Mouse (Mus musculus) inflammation-experienced regulatory T-cells, adult 6 months (primary cell): Measurements from ENCODE around the gene Galnt10. TPM values are rescaled to one million over a fixed set of nuclear protein-coding genes. Genes with fewer than 3 reads are reported as not detected.
A peak's percentile ranks its signal among the peaks of the same experiment; 100 is the strongest.

Experiments
- ATAC-seq: one replicate; pipeline ENCODE4 v1.8.0; 2017
- polyA plus RNA-seq, 3 experiments: library from polyadenylated mRNA; unstranded; fragments of 100-300 nt; shearing (Covaris generic); gene quantifications; one replicate each; pipeline ENCODE4 v1.2.1; 2017

Galnt10 gene
- polyA plus RNA-seq, 3 experiments from 2014 or later, result 2.8 to 5.2 (median 4.6) TPM

DNA sequence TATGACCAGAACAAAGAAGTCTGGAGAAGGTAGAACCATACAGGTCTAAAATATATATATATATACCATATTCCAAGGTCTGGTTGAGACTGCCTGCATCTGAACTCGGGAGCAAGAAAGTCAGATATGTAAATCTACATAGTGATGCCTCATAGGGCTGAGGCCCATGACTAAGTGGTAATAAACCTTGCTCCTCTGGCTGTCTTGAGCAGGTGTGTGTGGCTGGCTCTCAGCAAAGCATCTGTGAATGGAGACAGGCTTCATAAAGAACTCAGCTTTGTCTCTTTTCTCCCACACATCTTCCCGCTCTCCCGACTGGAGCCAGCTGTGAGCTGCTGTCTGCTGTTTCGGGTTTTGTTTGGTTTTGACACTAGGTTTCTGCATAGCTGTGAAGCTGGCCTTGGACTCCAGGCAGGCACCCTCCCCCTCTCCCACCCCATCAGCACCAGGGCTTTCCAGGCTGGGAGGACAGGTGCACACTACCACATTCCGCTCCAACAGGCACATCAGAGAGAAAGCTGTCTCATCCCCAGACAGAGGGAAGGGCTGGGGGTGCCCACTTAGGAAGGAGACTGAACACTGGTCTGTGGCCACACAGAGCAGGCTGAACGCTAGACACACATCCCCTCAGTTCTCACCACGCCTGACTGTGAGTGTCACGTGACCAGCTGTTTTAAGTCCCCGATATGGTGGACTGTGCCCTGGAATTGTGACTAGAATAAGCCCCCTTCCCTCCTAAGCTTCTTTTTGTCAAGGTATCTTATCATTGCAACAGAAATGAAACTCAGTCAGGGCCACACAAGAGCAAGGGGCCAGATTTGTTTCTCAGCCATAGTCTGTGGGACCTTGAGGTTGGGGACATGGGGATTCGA is 87.4 kb downstream of the Galnt10 start:
- ATAC-seq, result no peak

DNA sequence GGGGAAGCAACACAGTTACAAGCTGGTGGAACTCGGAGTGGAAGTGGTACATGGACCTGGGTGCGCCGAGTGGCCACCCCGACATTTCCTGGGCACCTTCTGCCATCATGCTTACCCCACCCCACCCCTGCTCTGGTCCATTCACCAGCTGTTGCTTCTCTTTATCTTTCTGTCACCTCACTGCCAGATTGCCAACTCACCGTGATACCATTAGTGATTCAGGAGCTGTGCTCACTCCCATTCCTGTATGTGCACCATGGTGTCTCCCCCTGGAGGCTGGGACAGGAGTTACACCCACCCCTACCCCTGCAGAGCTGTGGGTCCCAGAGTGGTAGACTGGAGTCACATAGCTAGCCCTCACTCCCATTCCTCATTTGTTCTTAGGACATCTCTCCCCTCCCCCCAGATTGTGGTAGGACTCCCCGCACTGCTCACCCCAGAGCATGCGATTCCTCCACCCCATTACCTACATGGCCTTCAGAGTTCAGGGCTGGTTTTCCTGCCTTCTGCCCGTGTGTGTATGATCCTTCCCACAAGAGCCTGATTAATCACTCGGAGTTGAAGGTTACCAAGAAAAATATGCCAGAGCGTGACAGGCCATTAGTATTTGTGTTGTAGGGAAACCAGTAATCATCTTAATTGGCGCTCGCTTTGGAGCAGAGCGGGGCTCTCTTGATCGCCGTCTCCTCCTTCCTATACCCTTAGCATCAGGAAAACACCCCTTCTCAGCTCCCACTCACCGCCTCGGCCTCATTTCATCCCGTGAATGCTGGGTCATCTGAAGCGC is 102.2 kb downstream of the Galnt10 start:
- no peak for ATAC-seq

DNA sequence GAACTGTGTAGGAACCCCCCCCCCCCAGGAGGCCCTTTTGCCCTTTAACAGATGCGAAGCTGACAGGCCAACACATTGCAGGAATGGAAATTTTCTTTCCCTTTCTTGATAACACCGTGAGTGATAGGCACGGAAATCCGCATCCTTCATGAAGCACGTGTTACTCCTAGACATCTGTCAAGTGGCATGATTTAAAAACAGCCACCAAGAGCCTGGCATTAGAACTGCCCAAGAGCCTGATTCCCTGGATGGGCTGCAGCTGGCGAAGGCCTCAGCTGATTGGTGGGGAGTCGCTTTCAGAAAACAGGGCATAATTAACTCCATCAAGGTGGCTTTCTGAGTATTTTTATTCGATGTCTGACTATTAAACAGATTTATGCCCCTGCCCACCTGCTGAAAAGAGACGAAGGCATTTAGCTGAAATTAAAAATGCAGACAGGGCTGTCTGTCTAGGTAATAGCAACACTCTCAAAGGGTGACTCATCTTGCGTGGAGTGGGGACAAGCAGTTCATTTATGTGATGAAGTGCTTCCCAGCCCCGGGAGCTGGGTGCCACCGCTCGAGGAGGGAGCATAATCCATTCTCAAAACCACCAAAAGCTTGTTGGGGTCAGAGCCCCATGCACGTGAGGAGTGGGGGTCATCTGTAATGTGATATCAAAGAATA is 108.4 kb downstream of the Galnt10 start:
- ATAC-seq, result no peak

DNA sequence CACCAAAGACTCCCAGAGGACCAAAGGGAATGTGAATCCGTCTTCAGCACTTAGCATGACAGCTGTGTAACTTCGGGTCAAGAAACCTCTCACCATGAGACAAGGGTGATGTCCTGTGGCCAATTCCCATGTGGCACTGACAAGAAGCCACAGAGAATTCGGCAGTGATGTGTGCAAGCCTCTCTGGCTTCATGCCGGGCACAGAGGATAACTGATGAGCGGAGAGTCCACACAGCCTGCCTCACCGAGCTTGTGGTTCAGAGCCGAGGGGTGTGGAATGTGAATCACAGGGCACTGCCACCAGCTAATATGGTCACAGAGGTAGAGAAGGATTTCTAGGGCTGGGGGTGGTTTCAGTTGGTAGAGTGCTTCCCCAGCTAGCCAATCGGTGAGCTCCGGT is 113.4 kb downstream of the Galnt10 start:
- no peak for ATAC-seq

DNA sequence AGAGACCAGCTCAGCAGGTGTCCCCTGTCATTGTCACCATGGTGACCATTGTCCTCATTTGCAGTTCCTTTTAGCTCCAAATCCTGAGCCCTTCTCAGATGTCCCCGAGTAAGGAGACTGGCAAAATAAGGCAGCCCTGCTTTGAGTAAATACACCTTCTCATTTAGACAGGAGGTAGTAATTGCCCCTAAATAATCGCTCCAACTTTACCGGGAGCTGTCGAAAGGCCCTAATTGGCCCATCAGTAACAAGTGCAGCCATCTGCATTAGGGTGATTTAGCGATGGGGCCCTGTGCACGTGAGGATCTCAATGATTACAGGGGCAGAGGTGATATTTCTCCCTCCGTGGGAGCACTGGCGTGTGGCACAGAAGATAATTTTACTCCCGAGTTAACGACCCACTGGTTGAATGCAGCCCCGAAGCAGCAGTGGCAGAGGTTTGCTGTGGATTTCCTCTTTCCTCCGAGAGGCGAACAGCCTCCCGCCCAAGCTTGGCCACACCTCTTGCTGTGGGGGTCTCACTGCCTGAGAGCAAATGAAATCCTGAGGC is 115.3 kb downstream of the Galnt10 start:
- ATAC-seq, result no peak

DNA sequence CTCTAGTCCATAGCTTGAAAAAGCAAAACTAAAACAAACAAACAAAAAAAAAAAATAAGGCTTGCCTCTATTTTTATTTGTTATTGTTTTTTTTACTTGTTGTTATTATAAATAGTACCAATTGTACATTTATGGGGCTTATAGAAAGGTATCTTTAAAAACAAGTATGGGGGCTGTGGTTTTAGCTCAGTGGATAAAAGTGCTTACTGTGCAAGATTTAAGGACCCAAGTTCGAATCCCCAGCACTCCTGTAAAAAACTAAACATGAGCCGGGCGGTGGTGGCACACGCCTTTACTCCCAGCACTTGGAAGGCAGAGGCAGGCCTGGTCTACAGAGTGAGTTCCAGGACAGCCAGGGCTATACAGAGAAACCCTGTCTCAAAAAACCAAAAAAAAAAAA is 116.1 kb downstream of the Galnt10 start:
- no peak for ATAC-seq

- no peak for ATAC-seq
Observed at GRCm38 (mm10) chr11:57764124-57764523, 118.9 kb downstream of the Galnt10 start.

DNA sequence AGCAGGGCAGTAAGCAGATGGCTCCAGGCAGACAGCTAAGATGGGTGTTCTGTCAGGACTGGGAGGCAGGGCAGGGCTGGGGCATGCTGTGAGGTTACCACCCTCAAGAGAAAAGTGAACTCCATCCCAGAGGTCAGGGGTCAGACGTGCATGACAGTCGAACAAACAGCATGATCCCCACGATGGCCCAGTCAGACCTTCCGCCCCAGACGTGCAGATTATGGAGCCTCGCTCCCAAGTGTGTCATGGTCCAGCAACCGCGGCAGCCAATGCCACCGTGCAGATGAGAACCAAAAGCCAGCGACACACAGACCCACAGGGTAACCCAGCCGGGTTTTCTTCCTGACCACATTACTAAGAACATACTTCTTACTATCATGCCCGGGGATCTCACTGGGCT is 121.4 kb downstream of the Galnt10 start:
- no peak for ATAC-seq

DNA sequence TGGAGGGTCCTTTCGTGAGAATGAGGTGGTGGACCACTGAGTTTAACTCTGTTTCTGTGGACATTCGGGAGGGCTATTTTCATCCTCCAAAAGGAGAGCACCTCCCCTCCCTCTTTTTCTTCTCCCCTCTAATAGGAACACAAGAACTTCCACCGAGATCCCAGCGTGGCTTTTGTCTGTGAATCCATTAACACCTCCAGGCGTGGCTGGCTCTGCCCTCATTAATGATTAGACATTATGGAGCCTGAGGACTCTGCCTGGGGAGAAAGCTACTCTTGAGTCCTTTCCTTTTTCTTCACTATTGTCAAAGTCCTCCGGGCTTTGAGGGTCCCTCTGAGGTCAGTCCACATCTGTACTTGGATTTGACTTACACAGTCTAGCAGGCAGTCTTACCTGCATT is 121.9 kb downstream of the Galnt10 start:
- no peak for ATAC-seq

DNA sequence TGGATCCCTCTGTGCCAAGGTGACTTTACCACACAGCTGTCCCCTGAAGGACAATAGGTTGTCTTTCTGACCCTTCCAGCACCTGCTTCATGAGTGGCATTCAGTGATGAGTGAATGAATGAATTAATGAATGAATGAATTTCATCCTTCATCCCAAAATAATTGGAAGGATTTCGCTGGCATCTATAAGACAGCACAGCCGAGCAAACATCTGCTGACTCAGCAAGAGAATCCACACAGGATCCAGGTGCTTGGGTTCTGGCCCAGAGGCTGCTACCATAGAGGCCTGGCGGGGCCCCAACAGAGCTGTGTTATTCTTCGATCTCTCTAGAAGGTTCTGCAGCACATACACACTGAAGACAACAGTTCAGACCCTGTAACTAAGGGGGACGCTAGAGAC is 125.5 kb downstream of the Galnt10 start:
- ATAC-seq, result no peak

GRCm38 (mm10) chr11:57771676-57772075 is 126.4 kb downstream of the Galnt10 start:
- no peak for ATAC-seq

DNA sequence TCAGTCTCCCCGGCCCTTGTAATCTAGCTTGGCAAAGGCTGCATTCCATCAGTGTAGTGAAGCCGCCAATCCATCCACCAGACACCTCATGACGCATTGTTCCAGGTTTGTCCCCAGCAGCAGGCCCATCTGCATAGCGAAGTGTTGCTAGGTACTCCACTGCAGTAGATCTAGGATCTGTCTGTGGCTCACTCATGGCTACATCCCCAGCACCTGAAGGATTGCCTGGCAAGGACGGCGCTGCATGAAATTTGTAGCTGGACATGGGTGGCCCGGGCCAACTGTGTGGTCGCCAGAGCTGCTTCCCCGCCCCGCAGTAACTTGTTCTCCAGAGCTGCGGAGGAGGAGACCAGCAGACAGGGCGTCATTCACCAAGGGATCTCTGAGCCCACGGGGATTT is 128.2 kb downstream of the Galnt10 start:
- ATAC-seq, result no peak

- no peak for ATAC-seq
Observed at GRCm38 (mm10) chr11:57773936-57774335, 128.7 kb downstream of the Galnt10 start.

GRCm38 (mm10) chr11:57775868-57776267 is 130.6 kb downstream of the Galnt10 start:
- ATAC-seq, result no peak

- no peak for ATAC-seq
Observed at GRCm38 (mm10) chr11:57776546-57776945, 131.3 kb downstream of the Galnt10 start.

DNA sequence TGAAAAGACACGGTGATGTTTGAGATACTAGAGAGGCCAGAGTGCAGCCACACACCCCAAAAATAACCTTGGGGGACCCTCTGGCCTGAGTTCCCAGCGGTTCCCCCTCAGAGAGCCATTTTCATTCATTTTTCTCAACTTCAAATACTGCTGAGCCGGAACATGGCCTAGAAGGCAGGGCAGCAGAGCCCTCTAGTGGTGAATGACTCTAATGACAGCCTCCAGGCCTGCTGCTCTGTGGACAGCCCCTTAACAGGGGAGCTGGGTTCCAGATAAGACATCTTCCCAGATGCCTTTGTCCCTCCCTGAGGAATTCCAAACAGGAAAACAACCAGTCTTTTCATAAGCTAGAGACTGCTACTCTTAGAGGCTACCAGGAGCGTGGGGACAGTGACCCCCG is 133.1 kb downstream of the Galnt10 start:
- no peak for ATAC-seq

DNA sequence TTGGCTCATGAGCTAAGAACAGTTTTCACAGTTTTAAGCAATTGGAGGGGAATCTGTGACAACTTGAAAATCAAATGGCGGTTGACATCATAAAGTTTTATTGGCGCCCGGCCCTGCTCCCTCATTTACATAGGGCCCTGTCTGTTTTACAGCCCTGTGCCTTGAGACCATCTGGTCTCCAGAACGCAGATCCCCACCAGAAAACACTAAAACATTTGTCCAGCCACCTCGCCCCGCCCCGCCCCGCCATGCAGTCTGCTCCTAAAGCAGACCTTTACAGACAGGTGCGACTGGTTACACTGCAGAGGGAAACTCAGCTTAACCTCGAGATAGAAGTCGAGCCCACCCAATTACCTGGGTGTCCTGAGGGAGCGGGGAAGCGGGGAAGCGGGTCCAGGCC is 134.6 kb downstream of the Galnt10 start:
- no peak for ATAC-seq

- ATAC-seq, result no peak
Observed at GRCm38 (mm10) chr11:57786616-57787418, 141.6 kb downstream of the Galnt10 start.

DNA sequence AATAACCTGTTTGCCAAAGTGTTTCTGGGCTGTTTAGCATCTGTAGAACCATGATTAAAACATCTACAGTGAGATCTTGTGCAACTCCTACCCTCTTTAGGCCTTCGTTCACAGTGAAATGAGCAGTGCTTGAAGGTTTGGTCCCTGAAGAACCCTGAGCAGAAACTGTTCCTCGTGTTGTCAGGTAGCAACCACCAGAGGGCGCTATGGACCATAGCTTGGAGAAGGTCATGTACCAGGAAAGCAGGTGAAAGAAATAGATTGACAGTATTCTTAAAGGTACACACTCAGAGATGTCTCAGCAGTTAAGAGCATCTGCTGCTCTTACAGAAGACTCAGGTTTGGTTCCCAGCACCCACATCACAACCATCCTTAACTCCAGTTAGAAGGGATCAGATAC is 142.7 kb downstream of the Galnt10 start:
- peak; percentile 43 for ATAC-seq

DNA sequence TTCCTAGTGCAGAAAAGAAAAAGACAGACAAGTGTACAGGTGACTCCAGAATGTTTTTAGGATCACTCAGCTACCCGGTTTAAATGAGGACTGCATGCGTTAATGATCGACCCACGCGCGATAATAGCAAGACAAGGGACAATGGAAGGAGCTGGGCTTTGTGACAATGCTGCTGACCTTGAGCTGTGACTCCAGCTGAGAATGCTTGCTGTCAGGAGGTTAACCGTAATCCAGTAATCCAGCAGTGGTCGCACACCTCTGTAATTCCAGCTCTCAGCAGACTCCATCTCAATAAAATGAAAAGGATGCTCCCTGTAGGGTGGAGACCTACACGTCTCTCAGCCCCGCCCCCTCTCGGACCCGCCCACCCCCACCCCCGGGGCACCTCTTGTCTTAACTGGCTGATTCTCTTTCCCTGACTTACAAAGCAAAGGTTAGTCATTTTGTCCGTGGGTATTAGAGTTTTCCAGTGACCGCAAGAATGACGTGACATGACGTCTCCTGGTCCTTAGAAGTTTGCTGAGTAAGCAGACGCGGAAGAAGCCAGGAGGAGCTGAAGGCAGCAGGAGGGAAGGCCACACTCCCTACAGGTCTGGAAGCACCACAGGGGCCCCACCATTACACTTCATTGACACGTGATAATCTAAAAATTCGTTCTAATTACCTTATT is 145.8 kb downstream of the Galnt10 start:
- ATAC-seq, result no peak

DNA sequence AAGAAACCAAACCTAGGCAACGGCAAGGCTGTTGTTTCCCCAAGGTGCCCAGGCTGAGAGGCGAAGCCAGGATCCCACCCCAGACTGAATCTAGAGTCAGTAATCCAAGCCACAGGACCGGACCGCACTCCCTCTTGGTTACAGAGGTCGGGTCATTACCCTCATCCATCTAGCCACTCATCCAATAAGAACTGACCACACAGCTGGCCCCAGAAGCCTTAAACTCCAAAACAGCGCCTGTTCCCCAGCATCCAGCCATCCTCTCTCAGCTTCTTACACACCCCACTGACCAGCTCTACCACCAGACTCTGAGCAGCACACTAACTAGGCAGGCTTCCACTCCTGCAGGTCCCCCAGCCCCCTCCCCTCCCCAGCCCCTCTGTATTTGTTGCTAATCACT is 149.8 kb downstream of the Galnt10 start:
- ATAC-seq, result no peak

GRCm38 (mm10) chr11:57797828-57798227 is 152.6 kb downstream of the Galnt10 start:
- ATAC-seq, result no peak
